ENCODE assay signal across 29 mouse cellular contexts in the genomic region with DNA sequence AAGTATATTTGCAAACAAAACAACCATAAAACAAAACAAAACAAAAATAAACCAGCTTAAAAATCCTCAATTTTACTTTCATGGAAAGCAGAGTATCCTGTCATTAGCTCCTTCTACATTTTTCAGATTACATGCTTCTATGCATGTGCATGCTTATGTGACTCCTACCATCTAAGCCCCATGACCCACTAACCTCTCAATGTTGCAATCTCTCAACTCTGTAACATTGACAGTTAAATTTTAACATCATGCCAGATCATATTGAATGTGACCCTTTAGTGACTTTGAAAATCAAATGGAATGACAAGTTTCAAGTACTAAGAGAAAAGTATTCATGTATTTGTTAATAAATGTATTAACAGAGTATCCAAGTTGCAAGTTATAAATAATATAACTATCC.
"Had no signal": no experiment of that assay in that cellular context is flagged by ENCODE, and none has a peak within 500 bp of the region (broad histone marks: within the 10 kb centered on the region; RNA-seq: fewer than 3 reads in every experiment).

No protein-coding gene starts in this region.

- H3K27me3 ChIP-seq: embryonic facial prominence, embryonic 12.5 days; embryonic facial prominence, embryonic 13.5 days; embryonic facial prominence, embryonic 15.5 days; forebrain, embryonic 12.5 days; forebrain, embryonic 13.5 days; forebrain, embryonic 15.5 days had no signal

- H3K36me3 ChIP-seq: embryonic facial prominence, embryonic 10.5 days; embryonic facial prominence, embryonic 12.5 days; embryonic facial prominence, embryonic 13.5 days; embryonic facial prominence, embryonic 15.5 days; forebrain, embryonic 10.5 days; forebrain, embryonic 12.5 days; forebrain, embryonic 15.5 days had no signal

- ATAC-seq: forebrain, embryonic 13.5 days; forebrain, embryonic 14.5 days; forebrain, embryonic 15.5 days; forebrain, embryonic 16.5 days; forebrain, postnatal 0 days had no signal

- H3K9me3 ChIP-seq: embryonic facial prominence, embryonic 10.5 days; embryonic facial prominence, embryonic 12.5 days; embryonic facial prominence, embryonic 13.5 days; embryonic facial prominence, embryonic 15.5 days; forebrain, embryonic 10.5 days; forebrain, embryonic 12.5 days; forebrain, embryonic 13.5 days; forebrain, embryonic 15.5 days had no signal

- H3K27ac ChIP-seq: embryonic facial prominence, embryonic 10.5 days; embryonic facial prominence, embryonic 12.5 days; embryonic facial prominence, embryonic 13.5 days; embryonic facial prominence, embryonic 15.5 days; forebrain, embryonic 10.5 days; forebrain, embryonic 12.5 days; forebrain, embryonic 13.5 days; forebrain, embryonic 15.5 days; gastrocnemius, adult 2 months; heart, adult 2 months had no signal

- H3K4me2 ChIP-seq: embryonic facial prominence, embryonic 12.5 days; embryonic facial prominence, embryonic 13.5 days; embryonic facial prominence, embryonic 15.5 days; forebrain, embryonic 12.5 days; forebrain, embryonic 13.5 days; forebrain, embryonic 15.5 days had no signal

- H3K4me3 ChIP-seq: embryonic facial prominence, embryonic 10.5 days; embryonic facial prominence, embryonic 12.5 days; embryonic facial prominence, embryonic 13.5 days; embryonic facial prominence, embryonic 15.5 days; erythroblast, embryonic 14.5 days; forebrain, embryonic 10.5 days; forebrain, embryonic 12.5 days; forebrain, embryonic 13.5 days; forebrain, embryonic 15.5 days; gastrocnemius, adult 2 months; heart, adult 2 months had no signal

- H3K4me1 ChIP-seq: embryonic facial prominence, embryonic 10.5 days; embryonic facial prominence, embryonic 12.5 days; embryonic facial prominence, embryonic 13.5 days; embryonic facial prominence, embryonic 15.5 days; forebrain, embryonic 12.5 days; forebrain, embryonic 13.5 days; forebrain, embryonic 15.5 days had no signal

- H3K9ac ChIP-seq: embryonic facial prominence, embryonic 12.5 days; embryonic facial prominence, embryonic 13.5 days; embryonic facial prominence, embryonic 15.5 days; forebrain, embryonic 12.5 days; forebrain, embryonic 13.5 days; forebrain, embryonic 15.5 days; forebrain, postnatal 0 days had no signal

- DNase-seq: cerebellum, adult 2 months; cerebellum, adult 8-10 months; cerebellum, adult 9-10 months; cerebellum, adult 9-11 months; cerebellum, postnatal 10 days; cerebellum, postnatal 14 days; cerebellum, postnatal 25 days; cerebellum, postnatal 36 days; embryo, embryonic 11 days; forebrain, postnatal 0 days; gastrocnemius, adult 2 months; gastrocnemius, postnatal 10 days; gastrocnemius, postnatal 14 days; gastrocnemius, postnatal 25 days; gastrocnemius, postnatal 36 days; heart, adult 11 months; heart, adult 18-20 months; heart, adult 2 months had no signal
